Mouse (Mus musculus) lung, postnatal 14 days (tissue): ENCODE results near the gene Fbxo34.
A peak's percentile ranks its signal among the peaks of the same experiment; 100 is the strongest.
"Not testable (repeated sequence)": the region's sequence is repeated elsewhere in the genome, so short reads cannot be mapped to it uniquely, and the experiment has no call there.

Experiments used
- DNase-seq: peaks from one replicate; pipeline ENCODE4 v3.0.0; 2021

Fbxo34 gene

GRCm38 (mm10) chr14:47518619-47519018 is 68.4 kb downstream of the Fbxo34 start:
- DNase-seq = peak; percentile 58

- no peak for DNase-seq
Observed at GRCm38 (mm10) chr14:47520751-47521449, 70.7 kb downstream of the Fbxo34 start.

- no peak for DNase-seq
Observed at GRCm38 (mm10) chr14:47521609-47522008, 71.4 kb downstream of the Fbxo34 start.

- no peak for DNase-seq
Observed at GRCm38 (mm10) chr14:47522301-47522700, 72.1 kb downstream of the Fbxo34 start.

- no peak for DNase-seq
Observed at GRCm38 (mm10) chr14:47525374-47525773, 75.2 kb downstream of the Fbxo34 start.

GRCm38 (mm10) chr14:47525861-47526260 is 75.6 kb downstream of the Fbxo34 start:
- no peak for DNase-seq

GRCm38 (mm10) chr14:47527833-47528232 is 77.6 kb downstream of the Fbxo34 start:
- no peak for DNase-seq

GRCm38 (mm10) chr14:47528293-47528692 is 78.1 kb downstream of the Fbxo34 start:
- no peak for DNase-seq

GRCm38 (mm10) chr14:47529019-47529418 is 78.8 kb downstream of the Fbxo34 start:
- DNase-seq = peak; percentile 78

GRCm38 (mm10) chr14:47529592-47529991 is 79.4 kb downstream of the Fbxo34 start:
- DNase-seq = not testable (repeated sequence)

GRCm38 (mm10) chr14:47532496-47532895 is 82.3 kb downstream of the Fbxo34 start:
- no peak for DNase-seq

GRCm38 (mm10) chr14:47533365-47534175 is 83.3 kb downstream of the Fbxo34 start:
- peak; percentile 39 for DNase-seq

- no peak for DNase-seq
Observed at GRCm38 (mm10) chr14:47534176-47534525, 83.9 kb downstream of the Fbxo34 start.

- DNase-seq = no peak
Observed at GRCm38 (mm10) chr14:47535096-47535495, 84.9 kb downstream of the Fbxo34 start.

- DNase-seq = no peak
Observed at GRCm38 (mm10) chr14:47541325-47541948, 91.2 kb downstream of the Fbxo34 start.

- DNase-seq = no peak
Observed at GRCm38 (mm10) chr14:47542283-47542682, 92.1 kb downstream of the Fbxo34 start.

GRCm38 (mm10) chr14:47544286-47544685 is 94.1 kb downstream of the Fbxo34 start:
- DNase-seq = no peak

- DNase-seq = no peak
Observed at GRCm38 (mm10) chr14:47544877-47545276, 94.7 kb downstream of the Fbxo34 start.

GRCm38 (mm10) chr14:47551668-47552067 is 101.4 kb downstream of the Fbxo34 start:
- DNase-seq = no peak

GRCm38 (mm10) chr14:47553380-47553779 is 103.2 kb downstream of the Fbxo34 start:
- no peak for DNase-seq

GRCm38 (mm10) chr14:47554236-47554635 is 104.0 kb downstream of the Fbxo34 start:
- no peak for DNase-seq

GRCm38 (mm10) chr14:47555225-47555624 is 105.0 kb downstream of the Fbxo34 start:
- DNase-seq = no peak

GRCm38 (mm10) chr14:47560714-47561113 is 110.5 kb downstream of the Fbxo34 start:
- DNase-seq = no peak

GRCm38 (mm10) chr14:47562530-47562929 is 112.3 kb downstream of the Fbxo34 start:
- no peak for DNase-seq
